Comparison of ENCODE assay signal across 19 mouse cellular contexts in the genomic region with DNA sequence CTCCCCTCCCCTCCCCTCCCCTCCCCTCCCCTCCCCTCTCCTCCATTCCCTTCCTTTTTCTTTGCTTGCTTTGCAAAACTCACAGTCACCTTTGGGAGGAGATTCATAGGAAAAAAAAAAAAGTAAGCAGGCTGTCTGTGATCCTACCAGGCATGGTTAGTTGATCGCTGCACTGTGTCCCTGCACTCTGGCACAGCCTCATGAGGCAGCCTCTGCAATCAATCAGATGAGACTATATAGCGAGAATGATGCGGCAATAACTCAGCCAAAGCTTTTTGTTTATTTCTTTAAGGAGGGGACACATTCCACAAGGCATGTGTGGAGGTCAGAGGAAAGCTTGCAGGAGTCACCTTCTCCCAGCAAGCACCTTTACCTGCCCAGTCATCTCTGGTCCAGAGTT.
A peak's percentile ranks its signal among the peaks of the same experiment; 100 is the strongest.
DNase-seq lines count a peak whose midpoint lies in the region; ATAC-seq and TF ChIP-seq lines count a peak whose summit lies in the region.
"Had no signal": no experiment of that assay in that cellular context is flagged by ENCODE, and none has a peak within 500 bp of the region (broad histone marks: within the 10 kb centered on the region; RNA-seq: fewer than 3 reads in every experiment).

No protein-coding gene starts in this region.

- H3K4me1 ChIP-seq in embryonic facial prominence, embryonic 12.5 days: peaks cover 23% of the 10 kb centered on the region
- H3K4me1 ChIP-seq in forebrain, embryonic 11.5 days (replicated peaks; ENCODE audit: control insufficient read depth, insufficient read depth, low read length): no peaks in the 10 kb centered on the region
- no peaks in the 10 kb centered on the region for H3K4me1 ChIP-seq in forebrain, postnatal 0 days (ENCODE audit: insufficient read depth)
- H3K4me1 ChIP-seq: midbrain, embryonic 15.5 days; neural tube, embryonic 15.5 days had no signal

- WGBS in embryonic facial prominence, embryonic 12.5 days: 44% methylated on average over 3 of the region's 3 CpGs
- 81% methylated on average over 3 of the region's 3 CpGs for WGBS in forebrain, embryonic 11.5 days
- WGBS in forebrain, postnatal 0 days: 81% methylated on average over 3 of the region's 3 CpGs

- no peaks in the 10 kb centered on the region for H3K27me3 ChIP-seq in embryonic facial prominence, embryonic 12.5 days
- no peaks in the 10 kb centered on the region for H3K27me3 ChIP-seq in forebrain, embryonic 11.5 days (ENCODE audit: control insufficient read depth, insufficient read depth, low read length)
- no peaks in the 10 kb centered on the region for H3K27me3 ChIP-seq in forebrain, postnatal 0 days (ENCODE audit: insufficient read depth, low read length)
- H3K27me3 ChIP-seq: heart, embryonic 13.5 days; midbrain, embryonic 15.5 days; neural tube, embryonic 15.5 days had no signal

- H3K9me3 ChIP-seq in embryonic facial prominence, embryonic 12.5 days: no peaks in the 10 kb centered on the region
- H3K9me3 ChIP-seq in forebrain, embryonic 11.5 days (ENCODE audit: control insufficient read depth, low read length): no peaks in the 10 kb centered on the region
- no peaks in the 10 kb centered on the region for H3K9me3 ChIP-seq in forebrain, postnatal 0 days (ENCODE audit: low read length)
- H3K9me3 ChIP-seq: heart, embryonic 13.5 days; midbrain, embryonic 15.5 days; neural tube, embryonic 15.5 days had no signal

- 0 out of 2 replicates have a peak overlapping the region, but pooled peaks have one; percentile 47 for H3K27ac ChIP-seq in embryonic facial prominence, embryonic 12.5 days
- H3K27ac ChIP-seq in forebrain, embryonic 11.5 days (ENCODE audit: low read depth, low read length): no peak overlapping the region
- no peak overlapping the region for H3K27ac ChIP-seq in forebrain, postnatal 0 days (ENCODE audit: low read depth, low read length)
- H3K27ac ChIP-seq: hindbrain, embryonic 14.5 days; midbrain, embryonic 15.5 days; neural tube, embryonic 15.5 days had no signal

- H3K36me3 ChIP-seq in embryonic facial prominence, embryonic 12.5 days: no peaks in the 10 kb centered on the region
- no peaks in the 10 kb centered on the region for H3K36me3 ChIP-seq in forebrain, embryonic 11.5 days (ENCODE audit: control insufficient read depth, insufficient read depth, low read length)
- no peaks in the 10 kb centered on the region for H3K36me3 ChIP-seq in forebrain, postnatal 0 days (ENCODE audit: insufficient read depth)
- H3K36me3 ChIP-seq: heart, embryonic 13.5 days; midbrain, embryonic 15.5 days; neural tube, embryonic 15.5 days had no signal

- H3K4me2 ChIP-seq in embryonic facial prominence, embryonic 12.5 days (replicated peaks): no peak overlapping the region
- no peak overlapping the region for H3K4me2 ChIP-seq in forebrain, embryonic 11.5 days (ENCODE audit: low read depth, low read length, severe bottlenecking)
- no peak overlapping the region for H3K4me2 ChIP-seq in forebrain, postnatal 0 days (ENCODE audit: low read depth)
- H3K4me2 ChIP-seq: heart, embryonic 13.5 days; hindbrain, embryonic 14.5 days; midbrain, embryonic 15.5 days; neural tube, embryonic 15.5 days had no signal

- no peak overlapping the region for H3K4me3 ChIP-seq in embryonic facial prominence, embryonic 12.5 days
- no peak overlapping the region for H3K4me3 ChIP-seq in forebrain, embryonic 11.5 days (ENCODE audit: low read depth, low read length)
- H3K4me3 ChIP-seq in forebrain, postnatal 0 days (ENCODE audit: low read depth, low read length): no peak overlapping the region
- H3K4me3 ChIP-seq: heart, embryonic 13.5 days; midbrain, embryonic 15.5 days; neural tube, embryonic 15.5 days had no signal

- no peak for TF ChIP-seq CTCF in forebrain, postnatal 0 days (IDR thresholded peaks at IDR 0.05; ENCODE audit: low read depth)

- ATAC-seq in embryonic facial prominence, embryonic 12.5 days (ENCODE audit: insufficient number of reproducible peaks, insufficient read depth, low FRiP score, low TSS enrichment): no peak
- ATAC-seq in forebrain, embryonic 11.5 days (replicated peaks; ENCODE audit: low FRiP score): no peak
- no peak for ATAC-seq in erythroid progenitor cell, adult 5-6 weeks (replicated peaks; ENCODE audit: low FRiP score, poor library complexity, severe bottlenecking)
- no peak for ATAC-seq in forebrain, postnatal 0 days
- ATAC-seq: forebrain, embryonic 16.5 days; midbrain, embryonic 15.5 days had no signal

- H3K9ac ChIP-seq in embryonic facial prominence, embryonic 12.5 days: no peak overlapping the region
- no peak overlapping the region for H3K9ac ChIP-seq in forebrain, embryonic 11.5 days (ENCODE audit: low read length)
- no peak overlapping the region for H3K9ac ChIP-seq in forebrain, postnatal 0 days
- H3K9ac ChIP-seq: heart, embryonic 13.5 days; hindbrain, embryonic 14.5 days; midbrain, embryonic 15.5 days; neural tube, embryonic 15.5 days had no signal

- peak; percentile 47 for DNase-seq in embryo, embryonic 10 days (ENCODE audit: low spot score)
- no peak for DNase-seq in embryo, embryonic 9.5 days (ENCODE audit: extremely low spot score)
- peak; percentile 28 for DNase-seq in NIH3T3 (ENCODE audit: low read depth)
- peak; percentile 35 for DNase-seq in kidney, postnatal 10 days
- DNase-seq in forebrain, embryonic 11.5 days (ENCODE audit: low spot score): no peak
- no peak for DNase-seq in forebrain, postnatal 0 days
- DNase-seq: adrenal gland, postnatal 10 days; cerebellum, adult 11 months; cerebellum, postnatal 10 days; liver; lung, postnatal 14 days; thymus, postnatal 36 days had no signal

Comparison
In these comparisons a context has a peak if more than half of its experiments do, and no peak if none do; other contexts are left out.
1. DNase-seq: peak in embryo, embryonic 10 days (single experiment), NIH3T3 (single experiment) and kidney, postnatal 10 days (single experiment); none in embryo, embryonic 9.5 days (single experiment), forebrain, embryonic 11.5 days (single experiment) and forebrain, postnatal 0 days (single experiment).